Mouse (Mus musculus): ENCODE measurements around the gene 4930404N11Rik.

The 4930404N11Rik gene

DNA sequence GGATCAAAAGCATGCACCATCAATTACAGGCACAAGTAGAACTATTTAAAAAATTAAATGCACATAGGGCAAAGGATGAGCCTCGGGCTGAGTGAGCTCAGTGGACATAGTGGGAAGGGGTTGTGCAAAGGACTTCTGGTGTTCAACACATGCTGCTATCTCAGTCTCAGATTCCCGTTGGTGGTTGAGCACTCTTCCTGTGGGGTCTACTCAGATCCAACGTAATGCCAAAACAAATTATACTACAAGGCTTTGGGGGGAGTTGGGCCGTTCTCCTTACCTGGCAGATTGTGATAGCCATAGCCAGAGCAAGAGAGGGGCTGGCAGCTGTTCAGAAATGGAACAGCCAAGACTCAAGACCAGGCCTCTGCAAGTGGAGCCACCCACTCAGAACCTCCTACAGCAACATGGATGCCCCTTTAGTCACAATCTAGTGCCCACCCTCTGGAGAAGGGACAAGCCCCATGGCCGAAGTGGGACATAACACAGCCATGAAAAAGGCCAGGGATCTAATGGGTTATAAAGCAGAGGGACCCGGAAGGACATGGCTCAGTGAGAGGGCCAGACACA is 14.3 kb upstream of the 4930404N11Rik start:
- no peak for DNase-seq (ENCODE audit: low read depth, low spot score)

DNA sequence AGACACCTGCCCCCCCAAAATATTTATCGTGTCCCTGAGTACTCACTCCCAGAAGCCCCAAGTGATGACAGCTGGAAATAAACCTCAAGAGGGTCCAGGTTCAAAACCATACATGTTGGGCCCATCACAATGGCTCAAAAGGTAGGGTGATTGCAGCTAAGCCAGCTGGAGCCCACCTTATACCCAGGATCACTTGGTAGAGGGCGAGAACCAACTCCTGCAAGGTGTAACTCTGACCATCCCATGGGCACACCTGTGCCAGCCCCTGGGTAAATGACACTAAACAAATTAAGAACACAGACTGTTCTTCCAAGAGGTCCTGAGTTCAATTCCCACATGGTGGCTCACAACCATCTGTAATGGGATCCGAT is 13.6 kb upstream of the 4930404N11Rik start:
- DNase-seq (ENCODE audit: low read depth, low spot score): no peak

DNA sequence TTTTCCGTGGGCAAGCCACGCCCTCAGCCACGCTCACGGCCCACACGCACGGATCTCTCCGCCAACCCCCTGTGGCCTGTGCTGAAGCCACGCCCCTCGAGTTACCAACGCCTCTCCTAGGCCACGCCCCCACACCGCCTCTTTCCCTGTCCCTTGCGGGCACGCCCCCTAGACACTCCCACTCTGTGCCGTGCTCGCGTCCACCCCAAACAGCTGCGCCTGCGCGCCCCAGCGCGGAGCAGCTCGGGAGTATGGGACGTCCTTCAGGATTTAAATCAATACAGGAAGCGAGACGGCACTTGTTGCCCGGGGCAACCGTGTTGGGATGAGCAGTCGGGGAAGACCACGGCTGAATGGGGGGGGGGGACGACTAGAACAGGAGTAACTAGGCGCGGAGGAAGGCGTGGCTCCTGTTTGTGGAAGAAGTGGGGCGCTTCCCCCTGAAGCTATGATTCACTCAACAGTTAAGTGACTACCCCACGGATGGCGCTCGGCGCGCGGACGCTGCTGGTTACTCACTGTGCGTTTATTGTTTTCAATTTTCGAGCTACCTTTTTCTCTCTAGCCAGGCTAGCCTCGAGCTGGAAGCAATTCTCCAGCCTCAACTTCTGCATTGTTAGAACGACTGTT is 13.1 kb upstream of the 4930404N11Rik start:
- peak; percentile 100 for DNase-seq (ENCODE audit: low read depth, low spot score)

DNA sequence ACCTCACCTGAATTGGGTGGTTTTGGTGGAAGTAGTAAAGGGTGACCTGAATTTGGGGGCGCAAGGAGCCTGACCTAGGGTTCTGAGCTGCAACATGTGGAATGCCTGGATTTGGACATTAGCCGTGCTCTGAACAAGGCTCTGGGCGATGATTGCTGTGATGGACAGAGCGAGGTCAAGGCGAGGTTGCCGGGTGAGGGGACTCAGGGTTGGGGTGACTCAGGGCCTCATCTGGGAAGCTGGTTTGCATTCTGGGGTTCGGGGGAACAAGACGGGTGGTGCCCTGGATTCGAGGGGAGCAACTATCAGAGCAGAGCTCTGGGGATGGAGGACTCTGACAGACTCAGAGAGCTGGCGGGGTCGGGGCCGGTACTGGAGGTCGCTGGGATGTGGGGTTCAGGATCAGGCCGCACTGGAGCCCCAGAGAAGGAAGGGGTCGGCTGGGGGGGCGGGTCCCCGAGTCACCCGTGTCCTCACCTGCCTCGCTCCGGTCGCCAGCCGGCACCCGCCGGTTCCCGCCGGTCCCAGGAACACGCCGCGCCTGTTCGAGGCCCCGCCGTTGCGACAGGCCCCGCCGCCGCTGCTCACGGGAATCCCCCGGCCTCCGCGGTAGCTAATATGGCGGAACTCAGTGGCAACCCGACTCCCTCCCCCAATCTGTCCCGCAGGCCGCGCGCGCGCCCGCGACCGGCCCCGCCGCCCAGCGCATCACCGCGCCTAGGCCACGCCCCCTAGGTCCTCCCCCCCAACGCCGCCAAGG is 12.4 kb upstream of the 4930404N11Rik start, which contains the start of gene Fzr1:
Gene Fzr1 (minus strand): TSS at position 724 of the 760 bp plus-strand sequence.
- DNase-seq (ENCODE audit: low read depth, low spot score): no peak

DNA sequence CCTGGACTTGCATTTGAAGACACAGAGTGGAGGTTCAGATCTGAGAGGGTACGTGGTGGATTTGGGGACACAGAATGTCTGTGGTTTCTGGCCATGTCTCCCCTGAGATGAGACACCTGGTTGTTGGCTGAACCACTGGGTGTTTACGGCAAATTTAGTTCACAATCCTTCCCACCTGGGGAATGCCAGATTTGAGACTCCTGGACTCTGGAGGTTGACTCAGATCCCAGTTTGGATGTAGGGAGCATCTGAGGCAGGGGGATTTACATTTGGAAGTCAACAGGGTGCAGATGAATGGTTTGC is 11.7 kb upstream of the 4930404N11Rik start:
- DNase-seq (ENCODE audit: low read depth, low spot score): no peak

DNA sequence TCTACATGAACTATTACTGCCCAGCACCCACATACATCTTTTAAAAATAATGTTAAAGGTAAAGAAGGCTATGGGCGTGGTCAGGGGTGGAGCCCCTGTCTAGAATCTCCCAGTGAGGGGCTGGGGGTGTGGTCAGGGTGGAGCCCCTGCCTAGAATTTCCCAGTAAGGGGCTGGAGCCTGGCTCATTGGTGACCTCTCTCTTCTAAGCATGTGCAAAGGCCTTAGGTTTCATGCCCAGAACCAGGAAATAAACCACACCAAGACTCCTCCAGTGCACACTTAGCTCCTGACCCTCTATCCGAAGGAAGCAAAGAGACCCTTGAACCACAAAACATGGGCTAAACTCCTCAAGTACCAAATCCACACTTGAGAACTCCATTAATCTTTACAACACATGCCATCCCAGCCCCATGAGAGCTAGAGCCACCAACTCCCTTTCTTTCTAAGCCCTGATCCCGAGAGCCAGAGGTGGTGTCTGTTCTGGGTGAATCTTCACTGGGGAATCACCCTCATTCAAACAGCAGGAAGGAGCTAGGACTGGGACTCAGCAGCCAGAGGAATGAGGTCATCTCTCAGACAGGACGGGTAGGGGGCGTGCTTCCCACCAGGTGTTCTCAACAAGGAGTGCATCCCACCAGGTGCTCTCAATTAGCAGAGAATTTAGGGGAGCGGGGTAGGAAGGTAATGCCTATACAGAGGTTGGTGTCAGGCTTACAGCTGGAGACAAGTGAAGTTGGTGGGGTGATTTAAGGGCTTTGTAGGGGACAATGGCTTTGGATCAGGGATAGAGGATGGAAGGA is 11.1 kb upstream of the 4930404N11Rik start:
- DNase-seq (ENCODE audit: low read depth, low spot score): no peak

DNA sequence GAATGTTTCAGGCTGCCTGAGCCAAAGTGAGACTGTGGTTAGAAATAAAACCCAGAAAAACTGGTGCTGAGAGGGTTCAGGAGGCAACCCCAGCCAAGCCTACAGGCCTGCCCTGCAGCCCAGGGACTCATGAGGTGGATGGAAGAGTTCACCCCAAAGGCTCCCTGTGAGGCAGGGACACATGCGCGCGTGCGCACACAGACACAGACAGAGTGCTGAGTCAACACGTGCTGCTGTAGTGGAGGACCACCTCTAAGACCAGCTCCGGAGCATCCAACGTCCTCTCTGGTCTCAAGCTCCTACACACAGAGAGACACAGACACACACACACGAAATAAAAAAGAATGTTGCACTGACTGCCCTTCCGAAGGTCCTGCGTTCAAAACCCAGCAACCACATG is 9.7 kb upstream of the 4930404N11Rik start:
- no peak for DNase-seq (ENCODE audit: low read depth, low spot score)

DNA sequence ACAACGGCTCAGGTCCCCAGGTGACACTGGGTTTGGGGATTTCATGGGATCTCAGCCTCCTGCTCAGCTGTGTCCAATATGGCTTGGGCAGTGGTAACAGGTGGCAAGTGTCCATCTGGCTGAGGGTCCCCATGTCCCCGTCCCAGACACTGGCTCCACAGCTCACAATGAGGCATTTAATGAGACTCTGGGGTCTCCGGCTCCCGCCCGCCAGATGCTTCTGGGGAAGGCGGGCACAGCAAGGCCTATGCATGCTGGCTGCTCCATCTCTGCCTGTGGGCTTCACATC is 1.5 kb upstream of the 4930404N11Rik start:
- DNase-seq (ENCODE audit: low read depth, low spot score): no peak

DNA sequence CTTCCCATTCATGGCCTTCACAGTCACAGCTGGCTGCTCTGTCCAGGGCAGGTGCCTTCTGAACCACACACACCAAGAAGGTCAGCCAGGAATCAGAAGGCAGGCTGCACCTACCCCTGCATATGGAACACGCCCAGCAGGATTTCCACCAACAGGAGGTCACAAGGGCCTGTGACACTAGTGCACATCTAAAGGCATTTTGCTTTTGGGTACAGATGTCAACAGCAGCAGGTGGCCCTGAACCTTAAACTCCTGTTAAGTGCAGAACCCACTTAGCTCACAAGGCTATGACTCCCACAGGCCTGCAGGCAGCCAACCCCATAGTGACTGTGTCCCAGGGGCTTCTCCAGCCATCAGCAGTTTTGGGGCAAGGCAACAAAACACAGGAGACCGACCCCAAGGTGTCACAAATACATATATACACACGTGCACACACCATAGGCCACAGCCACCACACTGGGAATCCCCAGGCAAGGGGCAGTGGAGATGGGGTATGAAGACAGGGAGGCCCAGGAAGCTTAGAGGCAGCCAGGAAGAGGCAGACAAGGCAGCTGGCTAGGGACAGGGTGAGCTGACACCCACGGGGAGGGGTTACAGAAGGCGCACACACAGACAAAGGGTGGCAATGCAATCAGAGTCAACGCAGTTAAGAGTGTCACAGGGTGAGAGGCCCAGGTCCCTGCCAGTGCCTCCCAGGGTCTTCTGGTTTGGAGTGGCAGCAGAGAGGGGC is 1.0 kb upstream of the 4930404N11Rik start:
- DNase-seq (ENCODE audit: low read depth, low spot score): no peak

DNA sequence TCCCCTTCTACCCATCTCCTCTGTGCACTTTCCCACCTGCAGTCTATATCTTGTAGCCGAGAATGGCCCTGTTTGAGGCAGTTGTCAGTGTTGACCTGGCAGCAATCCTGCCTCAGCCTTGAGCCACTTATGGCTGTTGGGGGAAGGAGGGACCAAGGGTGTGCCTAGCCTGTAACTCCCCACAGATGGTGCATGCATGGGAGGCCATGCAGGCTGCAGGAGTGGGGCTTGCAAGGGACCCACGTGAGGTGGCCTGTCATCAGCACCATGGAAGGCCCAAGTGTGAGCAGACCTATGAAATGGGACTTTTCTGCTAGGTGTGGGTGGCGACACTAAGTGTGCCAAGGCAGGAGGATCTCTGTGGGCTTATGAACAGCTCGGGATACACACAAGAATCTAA is 543 bp downstream of the 4930404N11Rik start:
- DNase-seq (ENCODE audit: low read depth, low spot score): peak; percentile 71

DNA sequence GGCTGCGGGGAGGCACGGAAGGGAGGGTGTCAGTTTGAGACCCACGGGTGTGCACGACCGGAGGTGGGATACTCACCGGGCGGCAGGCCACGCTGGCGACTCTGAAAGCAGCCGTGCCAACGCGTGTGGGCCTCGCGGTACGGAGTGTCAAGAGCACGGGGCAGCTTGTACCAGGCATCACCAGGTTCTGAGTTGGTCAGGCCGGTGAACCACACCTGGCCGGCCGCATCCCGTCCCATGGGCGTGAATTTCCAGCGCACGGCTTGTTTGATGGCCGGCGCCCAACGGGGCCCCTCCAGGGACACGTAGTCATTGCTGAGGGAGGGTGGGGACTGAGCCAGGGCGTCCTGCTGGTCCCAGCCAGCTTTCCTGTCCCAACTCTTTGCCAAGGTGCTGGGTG is 950 bp downstream of the 4930404N11Rik start:
- DNase-seq (ENCODE audit: low read depth, low spot score): no peak

DNA sequence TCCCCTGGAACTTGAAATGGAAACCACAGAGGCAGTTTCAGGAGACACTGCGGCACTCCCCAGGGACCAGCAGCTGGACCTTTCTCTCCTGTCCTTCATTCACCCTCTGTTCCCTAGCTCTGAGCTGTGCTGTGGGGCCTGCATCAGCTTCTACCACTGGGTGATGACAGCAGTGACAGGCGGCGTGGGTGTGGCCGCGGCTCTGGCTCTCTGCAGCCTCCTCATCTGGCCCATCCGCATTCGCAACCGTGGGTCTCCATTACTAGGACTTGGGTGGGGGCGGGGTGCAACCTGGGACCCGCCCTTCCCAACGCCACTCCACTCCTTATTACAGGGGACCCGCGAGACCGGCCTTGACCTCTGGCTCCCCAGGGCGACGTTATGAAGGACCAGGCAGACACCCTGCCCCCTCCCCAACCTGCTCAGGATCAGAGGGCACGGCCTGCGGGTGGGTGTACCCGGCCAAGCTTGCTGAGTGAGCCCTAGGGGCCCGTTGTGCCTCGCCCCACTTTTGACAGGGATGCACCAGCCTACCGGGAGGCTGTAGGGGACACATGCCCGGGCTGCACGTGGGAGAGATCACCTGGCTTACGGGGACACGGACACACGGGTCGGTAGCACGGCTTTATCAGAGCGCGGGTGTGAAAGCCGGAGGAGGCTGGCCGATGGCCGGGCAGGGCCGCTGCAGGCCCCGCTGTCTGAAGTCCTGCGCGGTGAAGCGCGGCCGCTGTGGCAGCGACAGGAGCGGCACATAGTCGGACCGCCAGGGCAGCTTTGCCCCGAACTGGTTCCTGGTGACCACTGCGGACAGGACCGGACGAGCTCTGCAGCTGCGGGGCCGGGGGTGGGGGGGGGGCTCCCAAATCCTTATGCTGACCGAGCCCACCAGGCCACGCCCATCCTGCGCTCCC is 1.9 kb downstream of the 4930404N11Rik start:
- no peak for DNase-seq (ENCODE audit: low read depth, low spot score)

DNA sequence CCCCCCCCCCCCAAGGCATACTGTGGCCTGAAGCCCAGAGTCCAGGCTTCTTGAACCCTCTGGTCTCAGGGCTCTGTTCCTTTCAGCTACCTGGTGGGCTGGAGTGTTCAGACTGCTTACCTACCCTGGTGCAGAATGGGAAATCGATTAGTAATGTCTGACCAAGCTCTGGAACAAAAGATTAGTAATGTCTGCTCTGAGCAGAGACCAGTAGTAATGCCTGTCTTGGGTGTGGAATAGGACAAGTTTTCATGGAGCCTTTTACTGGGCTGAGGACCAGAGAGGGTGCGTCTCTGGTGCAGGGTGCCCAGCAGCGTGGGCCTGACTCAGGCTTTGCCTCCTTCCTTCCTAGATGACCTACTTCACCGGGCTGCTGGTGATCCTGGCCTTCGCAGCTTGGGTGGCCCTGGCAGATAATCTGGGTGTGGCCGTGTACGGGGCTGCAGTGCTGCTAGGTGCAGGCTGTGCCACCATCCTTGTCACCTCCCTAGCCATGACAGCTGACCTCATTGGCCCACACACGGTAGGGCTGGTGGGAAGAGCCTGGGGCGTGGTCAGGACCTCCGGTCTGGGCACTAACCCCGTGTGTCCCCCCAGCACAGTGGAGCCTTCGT is 3.2 kb downstream of the 4930404N11Rik start:
- DNase-seq (ENCODE audit: low read depth, low spot score): no peak

DNA sequence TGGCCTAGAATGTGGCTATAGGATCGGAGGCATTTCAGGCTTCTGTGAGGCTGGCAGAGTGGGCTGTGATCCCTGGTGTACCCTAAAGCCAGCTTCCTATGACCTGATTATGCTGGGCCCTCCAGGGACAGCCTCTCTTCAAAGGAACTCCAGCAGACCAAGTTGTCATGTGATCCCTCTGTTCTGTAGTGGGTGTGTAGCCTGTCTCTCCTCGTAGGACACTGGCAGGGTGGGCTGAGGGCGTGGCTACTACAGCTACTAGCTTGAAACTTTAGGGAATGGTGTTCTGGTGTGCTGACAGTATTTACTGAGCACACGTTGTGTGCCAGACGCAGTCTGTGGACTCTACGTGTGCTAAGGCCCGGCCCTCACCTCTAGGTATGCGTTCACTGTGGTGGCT is 4.9 kb downstream of the 4930404N11Rik start:
- no peak for DNase-seq (ENCODE audit: low read depth, low spot score)

DNA sequence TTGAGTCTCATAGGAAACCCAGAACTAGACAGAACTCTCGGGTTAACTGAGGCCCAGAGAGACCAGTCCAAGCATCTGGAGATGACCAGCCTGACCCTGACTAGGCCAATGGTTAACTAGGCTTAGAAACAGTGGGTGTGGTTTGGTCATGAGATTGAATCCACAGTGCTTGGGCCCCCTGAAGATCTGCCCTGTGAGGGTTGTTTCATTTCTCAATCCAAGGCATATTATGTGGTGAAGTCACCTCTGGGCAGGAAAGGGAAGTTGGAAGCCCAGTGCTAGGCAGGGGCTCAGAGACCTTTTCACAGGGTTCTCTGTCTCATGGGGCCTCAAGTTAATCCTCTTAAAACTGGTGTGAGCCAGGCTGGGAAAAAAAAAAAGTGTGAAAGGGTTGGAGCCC is 6.8 kb downstream of the 4930404N11Rik start:
- DNase-seq (ENCODE audit: low read depth, low spot score): no peak

DNA sequence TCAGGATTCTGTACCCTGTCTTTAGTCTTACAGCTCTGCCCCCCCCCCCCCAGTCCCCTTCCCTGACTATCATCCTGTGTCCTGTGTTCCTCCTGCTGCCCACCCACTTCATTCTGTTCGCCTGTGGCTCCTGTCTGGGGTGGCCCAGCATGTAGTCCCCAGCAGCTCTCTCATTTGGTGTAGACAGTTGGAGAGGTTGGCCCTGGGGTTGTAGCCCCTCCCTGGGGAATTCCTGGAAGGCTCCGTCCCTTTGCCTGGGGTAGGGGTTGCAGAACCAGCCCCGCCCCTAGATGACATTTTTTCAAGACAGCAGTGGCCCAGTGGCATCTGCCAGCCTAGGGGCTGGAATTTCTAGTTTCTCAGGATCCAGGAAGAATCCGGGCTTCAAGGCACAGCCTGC is 7.4 kb downstream of the 4930404N11Rik start:
- DNase-seq (ENCODE audit: low read depth, low spot score): no peak

DNA sequence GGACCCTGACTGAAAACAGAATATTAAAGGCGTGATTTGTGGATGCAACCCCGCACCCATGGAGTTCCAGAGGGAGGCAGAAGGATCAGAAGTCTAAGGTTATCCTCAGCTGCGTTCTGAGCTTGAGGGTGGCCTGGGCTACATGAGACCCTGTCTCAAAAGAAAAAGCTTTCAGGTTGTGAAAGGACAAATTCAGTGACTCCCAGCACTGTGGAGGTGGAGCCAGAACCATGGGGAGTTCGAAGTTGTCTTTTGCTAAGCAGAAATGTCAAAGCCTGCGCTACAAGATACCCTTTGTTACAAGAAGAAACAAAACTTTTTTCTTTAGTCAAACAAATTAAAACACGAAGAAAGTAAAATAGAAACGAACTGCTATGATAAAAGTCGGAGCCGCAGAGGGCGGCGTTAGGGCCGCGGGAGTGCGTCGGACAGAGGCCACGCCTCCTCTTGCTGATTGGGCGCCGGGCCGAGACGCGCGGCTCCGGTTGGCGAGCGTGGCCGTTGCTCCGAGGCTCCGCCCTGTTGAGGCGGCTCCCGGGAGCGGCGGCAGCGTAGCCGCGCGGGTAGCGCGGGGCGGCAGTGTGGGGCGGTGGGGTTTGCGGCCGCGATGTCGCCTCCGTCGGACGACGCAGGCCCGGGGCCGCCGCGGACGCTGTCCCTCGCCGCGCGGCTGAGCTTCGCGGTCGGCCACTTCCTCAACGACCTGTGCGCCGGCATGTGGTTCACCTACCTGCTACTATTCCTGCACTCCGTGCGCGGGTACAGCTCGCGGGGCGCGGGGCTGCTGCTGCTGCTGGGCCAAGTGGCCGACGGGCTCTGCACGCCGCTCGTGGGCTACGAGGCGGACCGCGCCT is 8.4 kb downstream of the 4930404N11Rik start, which contains the start of gene Mfsd12:
Gene Mfsd12 (plus strand): TSS at position 501 of the 854 bp plus-strand sequence.
- peak; percentile 96 for DNase-seq (ENCODE audit: low read depth, low spot score)

DNA sequence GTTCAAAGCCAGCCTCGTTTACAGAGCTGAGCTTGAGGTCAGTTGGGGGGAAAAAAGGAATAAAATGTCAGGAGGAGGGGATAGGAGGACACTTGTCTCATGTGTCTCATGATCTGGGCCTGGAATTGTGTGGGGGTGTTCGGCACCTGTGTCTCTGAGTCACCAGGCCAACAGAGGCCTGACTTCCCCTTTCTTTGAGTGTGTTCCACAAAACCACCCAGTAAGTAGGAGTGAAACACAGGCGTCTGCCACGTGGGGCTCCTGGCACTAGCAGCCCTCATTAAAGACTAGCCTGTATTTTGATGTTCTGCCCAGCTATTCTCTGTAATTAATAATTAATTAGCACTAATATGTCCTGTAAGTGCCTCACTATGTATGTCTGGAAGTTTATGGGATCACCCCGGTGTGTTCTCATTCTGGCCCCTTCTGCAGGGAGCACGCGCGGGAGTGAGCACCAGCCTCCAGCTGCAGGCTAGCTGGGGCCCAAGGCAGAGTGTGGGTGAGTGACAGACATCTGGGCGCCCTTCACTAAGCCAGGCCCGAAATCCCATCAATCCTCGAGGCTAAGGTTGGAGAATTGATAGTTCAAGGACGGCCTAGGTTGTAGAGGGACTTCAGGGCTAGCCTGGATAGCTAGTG is 9.1 kb downstream of the 4930404N11Rik start:
- DNase-seq (ENCODE audit: low read depth, low spot score): peak; percentile 63

DNA sequence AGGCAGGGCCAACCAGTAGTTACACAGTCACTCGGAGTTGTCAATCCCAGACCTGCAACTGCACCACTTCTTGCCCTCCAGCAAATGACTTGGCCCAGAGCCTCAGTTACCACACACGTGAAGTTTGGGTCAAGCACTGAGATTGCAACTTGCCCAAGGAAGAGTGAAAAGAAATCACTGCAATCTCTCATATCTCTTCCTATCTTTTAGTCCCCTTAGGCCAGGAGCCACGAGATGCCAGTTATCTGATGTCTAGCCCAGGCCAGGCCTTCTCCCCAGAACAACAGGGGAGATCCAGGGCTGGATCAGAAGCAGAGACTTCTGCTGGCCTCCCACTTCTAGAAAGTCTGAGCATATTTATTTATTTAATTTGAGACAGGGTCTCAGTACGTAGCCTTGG is 10.1 kb downstream of the 4930404N11Rik start:
- DNase-seq (ENCODE audit: low read depth, low spot score): no peak

All from brain, adult 2 months (tissue).